Mouse (Mus musculus): Measurements from ENCODE around the gene Gse1.

- TF ChIP-seq GATA1 (IDR thresholded peaks at IDR 0.05; ENCODE audit: low read length) (no peak), TAL1 (IDR thresholded peaks at IDR 0.05; ENCODE audit: low read length) (no peak)
Measured at GRCm38 (mm10) chr8:120489142-120489754, 261.0 kb downstream of the Gse1 start.
